Mouse (Mus musculus) testis, adult 2 months (tissue): ENCODE data around the gene Nsmce1.

ENCODE experiments used
- CTCF ChIP-seq: fragments of 200-500 bp; IDR thresholded peaks from 2 replicates; pipeline ENCODE4 v1.5.1; 2012; ENCODE audit warnings: low read depth, mild to moderate bottlenecking, inconsistent platforms, low read length, moderate library complexity; ENCODE audit not compliant: control insufficient read depth, insufficient read depth, insufficient replicate concordance
- POLR2A ChIP-seq: fragments of 200-500 bp; IDR thresholded peaks from 2 replicates; pipeline ENCODE4 v1.6.1; 2012; ENCODE audit warnings: low read depth, mild to moderate bottlenecking, inconsistent platforms, low read length, moderate library complexity; ENCODE audit not compliant: control insufficient read depth

DNA sequence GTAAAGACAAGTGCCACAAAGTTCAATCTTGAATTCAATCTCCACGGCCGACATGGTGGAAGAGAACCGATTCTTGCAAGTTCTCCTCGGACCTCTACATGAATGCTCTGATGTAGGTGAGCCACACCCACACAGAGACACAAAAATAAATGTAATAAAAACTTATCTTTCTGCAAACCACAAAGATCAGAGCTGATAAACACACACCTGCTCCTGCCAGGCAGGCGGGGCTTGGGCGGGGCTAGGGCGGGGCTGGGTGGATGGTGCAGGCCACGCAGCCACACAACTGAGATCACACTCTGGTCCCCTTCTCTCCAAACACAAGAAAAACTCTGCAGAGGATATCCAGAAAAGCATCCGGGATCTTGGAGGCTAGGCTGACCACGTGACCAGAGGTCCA, 4.3 kb downstream of the Nsmce1 start:
- TF ChIP-seq CTCF: no peak
- TF ChIP-seq POLR2A: no peak
